21 mouse cellular contexts compared by ENCODE assay signal in genomic region chr7:144979814-144980213, GRCm38 (mm10). TPM values are rescaled to one million over a fixed set of nuclear protein-coding genes. Genes with fewer than 3 reads are reported as not detected.
A peak's percentile ranks its signal among the peaks of the same experiment; 100 is the strongest.
DNase-seq lines count a peak whose midpoint lies in the region; ATAC-seq and TF ChIP-seq lines count a peak whose summit lies in the region.
"Had no signal": no experiment of that assay in that cellular context is flagged by ENCODE, and none has a peak within 500 bp of the region (broad histone marks: within the 10 kb centered on the region; RNA-seq: fewer than 3 reads in every experiment).

No protein-coding gene starts in this region.

- TF ChIP-seq POLR2A in kidney, adult 2 months (IDR thresholded peaks at IDR 0.05; ENCODE audit: low read depth, low read length), result no peak
- TF ChIP-seq POLR2A in cerebellum, adult 2 months (IDR thresholded peaks at IDR 0.05; ENCODE audit: borderline replicate concordance, insufficient read depth, low read length), result no peak

- peak; percentile 22 for DNase-seq in kidney, adult 2 months
- no peak for DNase-seq in kidney, adult 11 months
- peak; percentile 40 for DNase-seq in lung, postnatal 14 days
- peak; percentile 61 for DNase-seq in thymus, postnatal 14 days
- DNase-seq in MN1 (ENCODE audit: low spot score), result no peak
- DNase-seq in cerebellum, adult 2 months, result no peak
- DNase-seq in left cerebral cortex, postnatal 14 days (ENCODE audit: low spot score in 2 of 2), result no peak
- DNase-seq: cerebellum, adult 8-10 months; gastrocnemius, adult 2 months; heart, postnatal 14 days; kidney, adult 9 months; kidney, postnatal 4 days; right cerebral cortex, adult 18-20 months had no signal

- TF ChIP-seq CTCF in kidney, adult 2 months (conservative IDR thresholded peaks at IDR 0.05; ENCODE audit: insufficient read depth, insufficient read length, low read depth, low read length), result no peak
- no peak for TF ChIP-seq CTCF in cerebellum, adult 2 months (IDR thresholded peaks at IDR 0.05; ENCODE audit: borderline replicate concordance, insufficient read depth, low read depth, low read length)

- no peaks in the 10 kb centered on the region for H3K4me1 ChIP-seq in kidney, adult 2 months (ENCODE audit: control insufficient read depth, insufficient read depth, low read length)
- H3K4me1 ChIP-seq in cerebellum, adult 2 months (ENCODE audit: control insufficient read depth, insufficient read depth, low read length), result no peaks in the 10 kb centered on the region
- H3K4me1 ChIP-seq: forebrain, embryonic 15.5 days; liver, embryonic 15.5 days; midbrain, embryonic 13.5 days had no signal

- no peaks in the 10 kb centered on the region for H3K36me3 ChIP-seq in kidney, adult 2 months (ENCODE audit: control insufficient read depth, insufficient read depth, low read length)
- H3K36me3 ChIP-seq: forebrain, embryonic 15.5 days; heart, embryonic 10.5 days; liver, embryonic 15.5 days; midbrain, embryonic 13.5 days had no signal

- no peaks in the 10 kb centered on the region for H3K27me3 ChIP-seq in kidney, adult 2 months (replicated peaks; ENCODE audit: control insufficient read depth, insufficient read depth, low read length)
- no peaks in the 10 kb centered on the region for H3K27me3 ChIP-seq in cerebellum, adult 2 months (ENCODE audit: control insufficient read depth, insufficient read depth, low read length)
- H3K27me3 ChIP-seq: forebrain, embryonic 15.5 days; liver, embryonic 15.5 days; midbrain, embryonic 13.5 days had no signal

- intact Hi-C loops in left cerebral cortex, postnatal 14 days (cut with DNase I), result no loop called here

- no peak overlapping the region for H3K4me3 ChIP-seq in kidney, adult 2 months (ENCODE audit: insufficient read depth, low read depth, low read length)
- no peak overlapping the region for H3K4me3 ChIP-seq in cerebellum, adult 2 months (replicated peaks; ENCODE audit: insufficient read depth, low read depth, low read length)
- H3K4me3 ChIP-seq: erythroblast, embryonic 14.5 days; forebrain, embryonic 15.5 days; gastrocnemius, adult 2 months; heart, embryonic 10.5 days; liver, embryonic 15.5 days; midbrain, embryonic 13.5 days; myocyte had no signal

- peak; percentile 64 for ATAC-seq in common myeloid progenitor, adult 5-6 weeks (replicated peaks; ENCODE audit: low read depth, poor library complexity, severe bottlenecking)
- ATAC-seq: forebrain, embryonic 15.5 days; hindbrain, postnatal 0 days; midbrain, embryonic 13.5 days had no signal

- WGBS in kidney, adult 2 months, result 73% methylated on average over 5 of the region's 5 CpGs
- 60% methylated on average over 5 of the region's 5 CpGs for WGBS in cerebellum, adult 2 months

- H3K27ac ChIP-seq in kidney, adult 2 months (ENCODE audit: insufficient read depth, low read depth, low read length), result no peak overlapping the region
- H3K27ac ChIP-seq in cerebellum, adult 2 months (ENCODE audit: insufficient read depth, low read length), result no peak overlapping the region
- H3K27ac ChIP-seq: forebrain, embryonic 15.5 days; gastrocnemius, adult 2 months; heart, embryonic 10.5 days; hindbrain, postnatal 0 days; liver, embryonic 15.5 days; midbrain, embryonic 13.5 days had no signal

RNA-seq across cellular contexts. Expression of gene Ccnd1, which starts 40.1 kb away (rescaled TPM):
- polyA plus RNA-seq in kidney, adult 2 months (2012; rRNA removed), result 137 and 139 TPM in 2 replicates
- total RNA-seq in common myeloid progenitor, adult 5-6 weeks (2017), result 15.9 and 18.0 TPM in 2 replicates
- polyA plus RNA-seq in cerebellum, adult 2 months (2012; rRNA removed), result 21.8 and 23.1 TPM in 2 replicates
- 10 to 100 TPM; 26.3 to 39.2 TPM for total RNA-seq in left cerebral cortex, postnatal 14 days (2021)

Comparison
In these comparisons a context has a peak if more than half of its experiments do, and no peak if none do; other contexts are left out.
1. DNase-seq: peak in kidney, adult 2 months (single experiment), lung, postnatal 14 days (single experiment) and thymus, postnatal 14 days (single experiment); none in kidney, adult 11 months (single experiment), MN1 (single experiment), cerebellum, adult 2 months (0 of 2) and left cerebral cortex, postnatal 14 days (0 of 2).